Mouse (Mus musculus) monocyte, adult 2 months (primary cell): Measurements from ENCODE around the gene Ap1ar.
"Not testable (repeated sequence)": the region's sequence is repeated elsewhere in the genome, so short reads cannot be mapped to it uniquely, and the experiment has no call there.

ENCODE experiments used
- DNase-seq, 2 experiments: peaks; one replicate each; pipeline ENCODE4 v3.0.0; 2022; ENCODE audit warnings: low spot score in 2 of 2, low read depth in 1 of 2

Ap1ar gene

GRCm38 (mm10) chr3:127801162-127801561 lies 36.2 kb downstream of the Ap1ar start:
- no peak for DNase-seq

- DNase-seq: peak in 1 of 2 experiments; percentile 19
These were observed 41.1 kb downstream of the Ap1ar start for GRCm38 (mm10) chr3:127796271-127796670.

- no peak for DNase-seq
These were observed 41.6 kb downstream of the Ap1ar start for GRCm38 (mm10) chr3:127795762-127796161.

DNA sequence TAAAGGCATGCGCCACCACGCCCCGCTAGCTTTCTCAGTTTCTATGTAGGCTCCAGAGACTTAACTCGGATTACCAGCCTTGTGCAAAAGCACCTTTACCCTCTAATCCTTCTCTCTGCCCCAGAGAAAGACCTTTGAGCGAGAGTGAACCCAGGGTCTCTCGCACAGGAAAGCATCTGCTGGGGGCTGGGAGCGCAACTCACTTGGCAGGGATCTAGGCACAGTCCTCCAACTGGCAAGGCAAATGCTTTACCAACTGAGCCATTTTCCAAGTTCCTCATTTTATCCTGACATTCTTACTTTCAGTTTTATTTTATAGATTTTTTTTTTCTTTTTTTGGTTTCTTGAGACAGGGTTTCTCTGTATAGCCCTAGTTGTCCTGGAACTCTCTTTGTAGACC lies 44.3 kb downstream of the Ap1ar start:
- peak in 1 of 2 experiments; percentile 32 for DNase-seq

GRCm38 (mm10) chr3:127791595-127792561 lies 45.4 kb downstream of the Ap1ar start:
- DNase-seq: no peak

- no peak for DNase-seq
These were observed 46.3 kb downstream of the Ap1ar start for GRCm38 (mm10) chr3:127791056-127791483.

DNA sequence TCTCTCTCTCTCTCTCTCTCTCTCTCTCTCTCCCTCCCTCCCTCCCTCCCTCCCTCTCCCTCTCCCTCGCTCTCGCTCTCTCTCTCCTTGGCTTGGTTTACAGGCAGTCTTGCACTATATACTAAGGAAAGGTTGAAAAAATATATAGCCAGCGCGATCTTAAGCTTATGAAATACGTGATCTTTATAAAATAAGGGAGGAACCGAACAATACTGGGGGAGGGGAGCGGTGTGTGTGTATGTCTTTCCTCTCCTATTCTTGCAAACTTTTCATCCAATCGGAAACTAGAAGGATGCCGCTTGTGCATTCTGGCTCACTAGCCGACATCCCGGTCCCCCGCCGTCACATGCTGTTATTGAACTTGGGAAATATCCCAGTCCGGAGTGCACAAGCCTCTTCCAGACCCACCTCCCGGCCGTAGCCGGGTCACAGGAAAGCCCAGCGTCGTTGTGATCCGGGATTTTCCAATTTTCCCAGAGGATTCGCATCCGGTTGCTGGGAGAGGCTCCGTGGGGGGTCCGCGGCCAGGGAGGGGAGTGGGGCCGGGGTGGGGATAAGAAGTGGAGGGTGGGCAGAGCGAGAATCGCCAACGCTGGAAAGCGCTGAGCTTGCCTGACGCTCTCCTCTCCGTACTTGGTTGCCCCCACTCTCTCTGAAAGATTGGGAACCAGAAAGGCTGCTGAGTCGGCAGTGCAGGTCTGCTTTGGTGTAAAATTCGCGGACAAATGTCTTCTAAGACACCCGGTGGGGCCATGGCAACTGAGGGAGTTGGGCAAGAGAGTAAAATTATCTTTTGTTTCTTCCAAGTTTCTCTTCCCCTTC lies 46.9 kb downstream of the Ap1ar start:
- peak in 1 of 2 experiments; percentile 63 for DNase-seq

DNA sequence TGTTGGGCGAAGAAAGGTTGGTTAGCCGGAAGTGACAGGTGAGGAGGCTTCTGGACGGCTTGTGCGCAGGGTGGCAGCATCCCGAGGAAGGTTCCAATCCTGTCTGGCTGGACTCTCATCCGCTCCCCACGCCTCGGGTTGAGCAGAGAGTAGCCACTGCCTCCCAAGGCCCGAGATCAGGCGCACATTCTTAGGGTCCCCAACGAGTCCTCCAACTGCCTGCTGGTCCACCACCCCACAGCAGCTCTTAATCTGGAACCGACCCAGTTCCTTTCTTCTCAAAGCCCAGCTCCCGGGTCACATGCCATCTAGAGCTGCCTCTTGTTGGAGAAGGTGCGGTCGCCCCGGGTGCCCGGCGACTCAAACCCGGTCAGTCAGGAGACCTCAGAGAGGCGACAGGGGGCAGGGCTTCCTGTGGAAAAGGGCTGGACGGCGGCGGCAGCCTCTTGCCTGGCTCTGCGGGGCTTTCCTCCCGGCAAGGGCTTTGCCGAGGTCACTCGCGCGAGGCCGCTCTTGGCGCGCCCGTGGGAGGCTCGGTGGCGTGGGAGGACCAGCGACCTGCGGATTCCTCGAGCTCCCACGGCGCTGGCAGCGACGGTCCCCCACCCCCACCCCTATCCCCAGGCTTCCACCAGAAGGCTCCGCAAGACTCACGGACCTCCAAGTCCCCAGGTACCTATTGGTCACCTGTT lies 47.7 kb downstream of the Ap1ar start, which contains the start of gene Tifa:
Gene Tifa (plus strand): TSS at position 306 of the 692 bp plus-strand sequence.
- DNase-seq: peak; percentile 70 to 86

- no peak for DNase-seq
These were observed 48.4 kb downstream of the Ap1ar start for GRCm38 (mm10) chr3:127788919-127789318.

GRCm38 (mm10) chr3:127788038-127788437 lies 49.3 kb downstream of the Ap1ar start:
- no peak for DNase-seq

DNA sequence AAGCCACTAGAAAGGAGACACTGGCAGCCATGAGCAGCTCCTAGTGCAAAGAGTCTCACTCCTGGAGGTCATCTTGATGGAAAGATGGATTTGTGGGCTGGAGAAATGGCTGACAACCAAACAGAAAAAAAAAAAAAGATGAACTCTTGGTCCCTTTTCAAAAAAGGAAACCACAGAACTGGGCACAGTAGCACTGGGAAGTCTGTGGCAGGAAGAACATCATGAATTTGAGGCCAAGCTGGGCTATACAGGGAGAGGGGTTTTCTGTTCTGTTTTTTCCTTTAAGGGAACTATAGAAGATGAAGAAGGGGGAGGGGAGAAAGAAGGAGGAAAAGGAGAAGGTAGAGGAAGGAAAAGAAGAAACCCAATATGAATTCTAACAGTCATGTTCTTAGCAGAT lies 50.3 kb downstream of the Ap1ar start:
- DNase-seq: no peak

GRCm38 (mm10) chr3:127783680-127784079 lies 53.6 kb downstream of the Ap1ar start:
- not testable (repeated sequence) for DNase-seq

- no peak for DNase-seq
These were observed 54.4 kb downstream of the Ap1ar start for GRCm38 (mm10) chr3:127782921-127783320.

- DNase-seq: no peak
These were observed 56.4 kb downstream of the Ap1ar start for GRCm38 (mm10) chr3:127780921-127781320.

GRCm38 (mm10) chr3:127780021-127780644 lies 57.2 kb downstream of the Ap1ar start, which contains the start of gene Alpk1:
Gene Alpk1, minus strand, starts transcription at chr3:127780527.
- DNase-seq: peak in 1 of 2 experiments; percentile 70

DNA sequence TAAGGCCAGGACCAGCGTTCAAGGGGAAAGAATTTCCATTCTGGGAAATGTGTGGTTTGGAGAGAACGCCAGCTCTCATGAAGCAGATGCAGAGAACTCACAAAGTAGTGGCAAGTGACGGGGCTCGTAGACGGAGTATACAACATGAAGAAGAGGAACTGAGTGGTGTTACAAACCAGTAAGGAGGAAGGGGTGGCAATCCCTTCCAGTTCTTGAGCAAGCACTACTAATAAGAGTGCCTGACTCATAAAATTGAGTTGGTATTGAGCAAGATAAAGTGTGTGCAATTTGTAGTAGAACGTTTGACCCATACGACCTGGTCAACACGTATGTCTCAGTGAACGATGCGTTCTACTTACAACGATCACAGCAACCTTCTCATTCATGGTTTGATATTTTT lies 68.2 kb downstream of the Ap1ar start:
- peak in 1 of 2 experiments; percentile 46 for DNase-seq

DNA sequence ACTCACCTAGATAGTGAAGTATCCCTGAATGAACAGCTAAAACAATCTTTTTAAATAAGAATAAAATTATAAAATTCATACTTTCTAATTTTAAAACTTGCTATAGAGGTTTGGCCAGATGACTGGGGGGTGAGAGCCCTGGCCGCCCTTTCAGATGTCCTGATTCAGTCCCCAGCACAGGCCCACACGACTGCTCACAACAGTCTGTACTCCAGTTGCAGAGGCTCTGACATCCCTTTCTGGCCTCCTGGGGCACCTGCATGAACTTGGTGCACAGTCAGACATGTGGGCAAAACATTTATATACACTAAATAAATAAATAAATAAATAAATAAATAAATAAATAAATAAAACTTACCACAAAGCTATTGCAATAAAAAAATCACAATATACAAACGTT lies 71.4 kb downstream of the Ap1ar start:
- DNase-seq: no peak

DNA sequence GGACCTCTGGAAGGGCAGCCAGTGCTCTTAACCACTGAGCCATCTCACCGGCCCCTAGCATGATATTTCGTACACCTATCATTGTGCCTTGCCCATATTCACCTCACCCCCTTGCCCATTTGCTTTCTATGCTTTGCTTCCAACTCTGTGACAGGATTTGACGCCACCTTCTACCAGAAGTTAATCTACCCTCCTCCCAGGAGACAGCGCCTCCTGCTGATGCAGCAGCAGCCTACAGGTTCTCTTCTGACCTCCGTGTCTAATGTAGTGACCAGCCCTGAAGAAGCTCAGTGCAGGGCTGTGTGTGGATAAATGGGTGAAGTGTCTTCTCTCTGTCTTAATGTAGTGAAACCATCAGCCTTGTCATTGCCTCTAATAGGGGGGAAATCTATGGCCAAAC lies 72.8 kb downstream of the Ap1ar start:
- DNase-seq: no peak

DNA sequence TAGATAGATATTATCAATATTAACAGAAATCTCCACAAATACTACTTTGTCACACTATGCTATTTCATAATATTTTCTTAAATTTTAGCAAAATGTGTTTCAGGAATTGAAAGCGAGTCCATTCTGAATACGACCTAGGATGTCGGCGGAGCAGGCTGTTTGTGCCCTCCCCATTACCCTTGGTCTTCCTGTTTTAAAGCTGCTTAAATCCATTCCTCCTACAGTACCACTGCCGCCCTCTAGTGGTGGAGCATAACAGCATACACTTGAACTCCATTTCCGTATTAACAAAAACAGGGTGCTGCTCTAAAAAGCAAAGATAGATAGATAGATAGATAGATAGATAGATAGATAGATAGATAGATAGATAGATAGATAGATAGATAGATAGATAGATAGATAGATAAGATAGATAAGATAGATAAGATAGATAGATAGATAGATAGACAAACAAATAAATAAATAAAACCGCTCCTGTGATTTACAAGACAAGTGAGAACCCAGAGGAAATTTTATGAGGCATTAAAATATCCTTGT lies 74.2 kb downstream of the Ap1ar start:
- peak; percentile 73 to 81 for DNase-seq

GRCm38 (mm10) chr3:127762403-127762802 lies 74.9 kb downstream of the Ap1ar start:
- peak in 1 of 2 experiments; percentile 9 for DNase-seq
